ENCODE assay signal across 17 mouse cellular contexts in the genomic region with DNA sequence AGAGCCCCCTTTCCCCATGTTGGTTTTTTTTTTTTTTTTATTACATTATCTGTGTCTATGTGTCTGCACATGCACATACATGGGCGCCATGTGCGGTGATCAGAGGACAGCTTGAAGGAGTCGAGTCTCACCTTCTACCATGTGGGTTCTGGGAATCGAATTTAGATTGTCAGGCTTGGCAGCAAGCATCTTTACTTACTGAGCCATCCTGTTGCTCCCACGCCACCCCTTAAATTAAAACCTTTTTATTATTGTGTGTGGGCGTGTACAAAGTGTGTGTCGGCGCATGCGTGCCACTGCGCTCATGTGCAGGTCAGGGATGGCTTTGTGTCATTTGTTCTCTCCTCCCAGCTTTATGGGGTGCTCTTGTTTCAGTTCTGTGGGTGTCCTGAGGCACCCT. TPM values are rescaled to one million over a fixed set of nuclear protein-coding genes. Genes with fewer than 3 reads are reported as not detected.
"Had no signal": no experiment of that assay in that cellular context is flagged by ENCODE, and none has a peak within 500 bp of the region (broad histone marks: within the 10 kb centered on the region; RNA-seq: fewer than 3 reads in every experiment).

No protein-coding gene starts in this region.

- DNase-seq: kidney, adult 2 months; kidney, postnatal 14 days; lung, embryonic 14.5 days; lung, postnatal 10 days; lung, postnatal 4 days; midbrain, embryonic 14.5 days; right cerebral cortex, postnatal 14 days; thymus, postnatal 4 days had no signal

- H3K27ac ChIP-seq: kidney, embryonic 15.5 days; left cerebral cortex, adult 2 months; liver, embryonic 12.5 days; midbrain, embryonic 10.5 days; neural tube, embryonic 15.5 days; stomach, postnatal 0 days had no signal

- H3K4me3 ChIP-seq: kidney, embryonic 15.5 days; left cerebral cortex, adult 2 months; limb, embryonic 15.5 days; liver, embryonic 12.5 days; midbrain, embryonic 10.5 days; myocyte; neural tube, embryonic 15.5 days had no signal

RNA-seq across cellular contexts. Expression of a gene that starts 11.1 kb away (rescaled TPM):
- total RNA-seq: megakaryocyte, adult 5-6 weeks had no signal
